Mouse (Mus musculus) hindbrain, embryonic 16.5 days (tissue): Measurements from ENCODE around the gene Syde2. TPM values are rescaled to one million over a fixed set of nuclear protein-coding genes. Genes with fewer than 3 reads are reported as not detected.
"Not testable (repeated sequence)": the region's sequence is repeated elsewhere in the genome, so short reads cannot be mapped to it uniquely, and the experiment has no call there.

Experiments
- ATAC-seq: fragments of 200-750 bp; cut with Nextera tagmentation; 2 replicates; pipeline ENCODE4 v1.8.0; 2017; ENCODE audit warnings: moderate TSS enrichment, moderate library complexity
- H3K27ac ChIP-seq: fragments of 300-500 bp; sonication (generic); 2 replicates; pipeline ENCODE4 v1.5.1; 2014; ENCODE audit warnings: low read depth, mild to moderate bottlenecking, control low read depth, low read length, moderate library complexity
- H3K27me3 ChIP-seq: fragments of 300-500 bp; sonication (generic); replicated peaks from 2 replicates; pipeline ENCODE4 v1.6.1; 2014; ENCODE audit warnings: low read length; ENCODE audit not compliant: control insufficient read depth, insufficient read depth
- H3K36me3 ChIP-seq: fragments of 300-500 bp; sonication (generic); 2 replicates; pipeline ENCODE4 v1.6.1; 2014; ENCODE audit warnings: mild to moderate bottlenecking, low read length, moderate library complexity, mixed read lengths; ENCODE audit not compliant: control insufficient read depth, insufficient read depth
- H3K4me1 ChIP-seq: fragments of 300-500 bp; sonication (generic); 2 replicates; pipeline ENCODE4 v1.6.1; 2014; ENCODE audit warnings: low read depth, low read length; ENCODE audit not compliant: control insufficient read depth, insufficient read depth
- H3K4me2 ChIP-seq: fragments of 300-500 bp; sonication (generic); 2 replicates; pipeline ENCODE4 v1.6.1; 2014; ENCODE audit warnings: mild to moderate bottlenecking, low read length, control low read depth, moderate library complexity
- H3K4me3 ChIP-seq: fragments of 300-500 bp; sonication (generic); 2 replicates; pipeline ENCODE4 v1.5.1; 2014; ENCODE audit warnings: mild to moderate bottlenecking, low read length, control low read depth, moderate library complexity
- H3K9ac ChIP-seq: fragments of 300-500 bp; sonication (generic); 2 replicates; pipeline ENCODE4 v1.6.1; 2014; ENCODE audit warnings: low read depth, mild to moderate bottlenecking, control low read depth, low read length, moderate library complexity
- H3K9me3 ChIP-seq: fragments of 300-500 bp; sonication (generic); 2 replicates; pipeline ENCODE4 v1.6.1; 2014; ENCODE audit warnings: mild to moderate bottlenecking, low read length, moderate library complexity; ENCODE audit not compliant: control insufficient read depth
- WGBS: fragments of 180-500 bp; shearing (Covaris S2); extraction: QIAGEN DNeasy Blood & Tissue Kit; methylation state at CpG from one replicate; pipeline ENCODE4 v1.1.7; 2014; 5-methylcytosine and 5-hydroxymethylcytosine counted together
- polyA plus RNA-seq: library from polyadenylated mRNA; unstranded; fragments of >200 nt; fragmentation: Nextera tagmentation; extraction: Ambion mirVana; gene quantifications from 2 replicates; pipeline ENCODE4 v1.2.1, GENCODE M21; 2015

Gene Syde2
- polyA plus RNA-seq, 1 experiment from 2014 or later: 0.28 TPM

DNA sequence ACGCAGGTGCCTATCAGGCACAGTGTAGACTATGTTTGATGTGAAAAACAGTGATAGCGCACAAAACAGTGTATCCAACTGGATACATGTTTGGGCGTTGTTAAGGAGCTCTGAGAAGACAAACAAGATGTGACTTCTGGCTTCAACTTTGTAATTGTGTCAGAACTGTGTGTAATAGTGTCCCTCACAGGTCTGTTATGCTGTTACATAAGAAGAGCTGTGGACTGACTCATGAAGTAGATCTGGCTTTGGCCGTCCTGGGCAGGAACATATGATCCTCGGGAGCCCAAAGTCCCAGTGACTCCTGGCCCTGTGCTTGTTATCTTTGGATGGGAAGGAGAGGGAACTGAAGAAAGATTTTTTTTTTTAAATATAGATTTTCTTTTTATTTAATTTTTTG lies 7.8 kb downstream of the Syde2 start:
- Histone ChIP-seq H3K4me3 (no peak overlapping the region), H3K9me3 (no peaks in the 10 kb centered on the region), H3K27me3 (no peaks in the 10 kb centered on the region), H3K36me3 (peaks cover 2% of the 10 kb centered on the region; the same call in 1 of the 2 replicates), H3K4me1 (no peaks in the 10 kb centered on the region), H3K4me2 (no peak overlapping the region), H3K27ac (no peak overlapping the region), H3K9ac (no peak overlapping the region)
- 85% methylated on average over 5 of the region's 5 CpGs for WGBS
- ATAC-seq: no peak

DNA sequence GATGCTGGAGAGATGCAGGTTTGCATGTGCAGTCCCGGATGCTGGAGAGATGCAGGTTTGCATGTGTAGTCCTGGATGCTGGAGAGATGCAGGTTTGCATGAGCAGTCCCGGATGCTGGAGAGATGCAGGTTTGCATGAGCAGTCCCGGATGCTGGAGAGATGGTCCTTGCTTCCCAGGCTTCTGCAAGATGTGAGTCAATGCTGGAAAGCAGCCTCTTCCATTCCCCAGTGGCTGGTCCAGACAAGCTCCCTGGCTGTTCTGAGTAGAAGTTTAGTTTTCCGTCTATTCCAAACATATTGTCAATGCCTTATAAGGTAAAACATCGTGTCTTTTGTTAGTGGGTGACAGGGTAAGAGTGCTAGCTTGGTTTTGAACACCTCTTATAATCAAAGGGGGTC lies 8.9 kb downstream of the Syde2 start:
- 87% methylated on average over 4 of the region's 5 CpGs for WGBS
- not testable (repeated sequence) for H3K27ac ChIP-seq, H3K9ac ChIP-seq, H3K27me3 ChIP-seq, H3K4me1 ChIP-seq, H3K4me2 ChIP-seq, H3K9me3 ChIP-seq, H3K4me3 ChIP-seq, H3K36me3 ChIP-seq, ATAC-seq

DNA sequence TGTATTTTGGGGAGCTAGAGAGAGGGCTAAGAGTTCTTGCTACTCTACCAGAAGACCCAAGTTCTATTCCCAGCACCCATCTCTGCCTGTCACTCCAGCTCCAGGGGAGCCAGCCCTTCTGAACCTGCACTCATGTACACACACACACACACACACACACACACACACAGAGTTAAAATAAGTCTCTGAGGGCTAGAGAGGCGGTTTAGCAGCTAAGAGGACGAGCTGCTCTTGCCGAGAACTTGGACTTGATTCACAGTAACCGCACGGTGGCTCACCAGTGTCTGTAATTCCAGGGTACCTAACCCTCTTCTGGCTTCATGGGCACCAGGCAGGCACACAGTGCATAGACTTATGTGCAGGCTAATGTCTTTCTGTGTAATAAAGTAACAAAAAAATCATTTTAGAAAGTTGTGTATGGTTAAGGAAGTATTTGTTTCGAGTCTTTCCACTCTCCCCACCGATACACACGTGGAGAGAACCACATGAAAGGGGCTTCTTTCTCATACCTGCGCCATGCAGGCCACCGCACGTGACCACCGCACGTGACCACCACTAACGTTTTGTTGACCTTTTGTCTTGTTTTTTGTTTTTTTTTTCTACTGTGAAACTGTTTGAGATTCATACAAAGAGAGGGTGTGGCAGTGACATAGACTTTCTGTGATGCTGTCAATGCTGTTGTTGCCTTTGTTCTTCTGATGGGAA lies 16.8 kb downstream of the Syde2 start:
- Histone ChIP-seq H3K4me2 (no peak overlapping the region), H3K4me3 (no peak overlapping the region), H3K27ac (no peak overlapping the region), H3K27me3 (no peaks in the 10 kb centered on the region), H3K36me3 (no peaks in the 10 kb centered on the region), H3K4me1 (no peaks in the 10 kb centered on the region), H3K9ac (no peak overlapping the region), H3K9me3 (no peaks in the 10 kb centered on the region)
- 91% methylated on average over 14 of the region's 14 CpGs for WGBS
- no peak for ATAC-seq

DNA sequence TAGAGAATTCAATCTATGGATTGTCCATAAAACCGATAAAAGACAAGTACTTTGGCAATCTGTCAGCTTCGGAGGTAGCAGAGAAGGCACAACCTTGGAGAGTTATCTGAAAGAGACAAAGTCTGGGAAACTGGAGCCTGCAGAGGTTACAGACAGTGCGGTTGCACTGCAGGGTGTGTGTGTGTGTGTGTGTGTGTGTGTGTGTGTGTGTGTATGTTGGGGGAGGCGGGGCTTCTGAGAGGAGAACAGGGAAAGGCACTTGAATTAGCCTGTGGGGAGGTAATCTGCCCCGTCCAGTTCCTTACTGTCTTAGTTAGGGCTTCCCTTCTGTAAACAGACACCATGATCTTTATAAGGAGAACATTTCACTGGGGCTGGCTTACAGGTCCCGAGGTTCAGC lies 20.2 kb downstream of the Syde2 start:
- Histone ChIP-seq H3K4me2 (no peak overlapping the region), H3K4me3 (no peak overlapping the region), H3K27me3 (no peaks in the 10 kb centered on the region), H3K36me3 (no peaks in the 10 kb centered on the region), H3K4me1 (no peaks in the 10 kb centered on the region), H3K9me3 (no peaks in the 10 kb centered on the region), H3K9ac (no peak overlapping the region), H3K27ac (no peak overlapping the region)
- ATAC-seq: no peak
- 90% methylated on average over 6 of the region's 6 CpGs for WGBS

DNA sequence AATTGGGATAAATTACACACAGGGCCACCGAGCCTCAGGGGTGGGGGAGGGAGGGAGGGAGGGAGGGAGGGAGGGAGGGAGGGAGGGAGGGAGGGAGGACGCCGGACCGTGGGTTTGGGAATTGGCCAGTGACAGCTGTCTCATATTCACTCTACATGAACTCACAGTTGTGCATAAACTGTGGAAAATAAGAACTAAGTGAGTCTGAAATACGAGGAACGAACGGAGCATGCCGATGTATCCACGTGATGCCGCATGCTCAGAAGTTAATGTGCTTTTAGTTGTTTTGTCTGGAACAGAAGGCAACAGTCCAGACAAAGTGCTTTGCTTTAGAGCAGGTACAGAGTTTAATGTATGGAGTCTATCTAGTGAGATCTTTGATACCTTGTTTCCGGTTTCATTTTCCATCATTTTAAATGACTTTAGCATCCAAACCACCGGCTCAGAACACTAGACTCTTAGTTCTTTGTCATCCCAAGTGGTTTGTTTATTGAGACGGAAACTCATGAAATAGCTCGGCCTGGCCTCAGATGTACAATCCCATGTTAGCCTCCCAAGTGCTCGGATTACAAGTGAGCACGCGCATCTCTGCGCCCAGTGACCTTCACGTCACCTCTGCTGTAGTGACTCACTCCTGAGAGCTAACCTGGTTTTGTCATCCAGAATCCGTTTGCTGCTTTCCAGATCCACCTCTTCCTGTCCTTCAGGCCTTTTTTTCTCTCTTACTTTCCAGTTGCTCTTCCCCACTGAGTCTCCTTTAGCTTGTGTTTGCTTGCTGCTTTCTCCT lies 22.4 kb downstream of the Syde2 start:
- Histone ChIP-seq H3K27me3 (no peaks in the 10 kb centered on the region), H3K4me2 (no peak overlapping the region), H3K27ac (no peak overlapping the region), H3K9me3 (no peaks in the 10 kb centered on the region), H3K4me1 (no peaks in the 10 kb centered on the region), H3K4me3 (no peak overlapping the region), H3K9ac (no peak overlapping the region), H3K36me3 (no peaks in the 10 kb centered on the region; the same call in 1 of the 2 replicates)
- 72% methylated on average over 19 of the region's 20 CpGs for WGBS
- ATAC-seq: no peak; the same call in 1 of the 2 replicates

DNA sequence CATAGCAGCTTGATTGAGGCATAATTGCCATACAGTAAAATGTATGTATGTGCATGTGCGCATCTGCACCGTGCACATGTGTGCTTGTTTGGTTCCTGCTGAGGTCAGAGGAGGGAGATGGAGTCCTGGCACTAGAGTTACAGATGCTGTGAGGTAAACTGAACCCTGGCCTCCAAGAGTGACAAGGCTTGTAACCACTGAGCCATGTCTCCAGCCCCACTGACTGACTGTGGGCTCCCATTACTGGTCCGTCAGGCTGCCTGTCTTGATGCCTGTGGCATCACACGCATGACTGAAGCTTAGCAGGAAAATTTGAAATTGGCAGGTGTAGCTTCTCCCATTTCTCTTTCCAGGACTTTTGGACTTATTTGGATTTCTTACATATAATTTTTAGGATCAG lies 23.1 kb downstream of the Syde2 start:
- no peaks in the 10 kb centered on the region for H3K9me3 ChIP-seq
- no peaks in the 10 kb centered on the region for H3K4me1 ChIP-seq
- no peak overlapping the region for H3K9ac ChIP-seq
- no peak overlapping the region for H3K4me2 ChIP-seq
- no peak overlapping the region for H3K27ac ChIP-seq
- no peak for ATAC-seq
- no peaks in the 10 kb centered on the region; the same call in 1 of the 2 replicates for H3K36me3 ChIP-seq
- no peaks in the 10 kb centered on the region for H3K27me3 ChIP-seq
- WGBS: 83% methylated on average over 4 of the region's 4 CpGs
- no peak overlapping the region for H3K4me3 ChIP-seq

DNA sequence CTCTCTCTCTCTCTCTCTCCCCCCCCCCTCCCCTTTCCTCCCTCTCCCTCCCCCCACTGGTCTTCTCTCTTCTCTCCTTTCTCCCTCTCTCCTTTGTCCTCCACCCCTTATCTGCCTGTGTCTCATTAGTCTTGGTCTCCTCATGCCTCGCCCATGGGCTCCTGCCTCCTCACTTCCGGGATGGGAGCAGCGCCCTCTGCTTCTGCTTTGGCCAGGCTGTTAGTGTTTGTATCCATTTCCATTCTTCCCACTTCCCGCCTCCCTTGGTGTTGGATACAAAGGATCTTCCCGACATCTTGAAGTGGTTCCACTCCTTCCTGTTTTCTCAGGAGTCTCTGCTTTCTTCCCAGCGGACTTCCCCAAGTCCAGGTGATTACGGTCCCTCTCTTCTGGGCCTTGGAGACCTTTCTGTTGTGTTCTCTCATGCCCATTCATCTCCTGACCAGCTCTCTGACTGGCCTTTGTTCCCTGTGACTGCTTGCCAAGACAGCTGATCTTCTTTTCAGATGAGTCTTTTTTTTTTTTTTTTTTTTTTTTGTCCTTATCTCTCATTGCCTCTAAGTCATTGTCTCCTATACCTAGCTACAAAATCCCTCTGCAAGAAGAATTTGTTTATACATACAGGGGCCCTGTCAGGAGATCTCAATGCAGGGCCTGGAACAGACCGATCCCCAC lies 24.0 kb downstream of the Syde2 start:
- Histone ChIP-seq H3K27ac (no peak overlapping the region), H3K9me3 (no peaks in the 10 kb centered on the region), H3K9ac (no peak overlapping the region), H3K4me3 (no peak overlapping the region), H3K36me3 (no peaks in the 10 kb centered on the region; the same call in 1 of the 2 replicates), H3K4me2 (no peak overlapping the region), H3K4me1 (no peaks in the 10 kb centered on the region), H3K27me3 (no peaks in the 10 kb centered on the region)
- ATAC-seq: no peak
- 63% methylated on average over 8 of the region's 8 CpGs for WGBS

DNA sequence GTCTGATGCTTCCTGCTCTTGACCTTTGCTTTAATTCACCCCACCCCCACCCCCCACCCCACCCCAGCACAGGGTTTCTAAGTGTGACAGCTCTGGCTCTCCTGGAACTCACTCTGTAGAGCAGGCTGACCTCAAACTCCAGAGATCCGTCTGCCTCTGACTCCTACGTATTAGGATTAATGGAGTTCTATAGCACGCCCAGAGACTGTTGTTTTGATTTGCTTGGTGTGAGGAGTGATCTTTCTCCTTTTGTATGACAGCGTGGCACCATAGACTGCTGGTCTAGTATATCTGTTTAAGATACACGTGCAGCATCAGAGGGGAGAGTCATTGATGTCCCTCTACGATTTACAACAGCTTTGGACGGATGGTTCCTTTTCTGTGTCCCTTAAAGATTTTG lies 25.8 kb downstream of the Syde2 start:
- H3K27ac ChIP-seq: no peak overlapping the region
- no peak overlapping the region for H3K4me3 ChIP-seq
- no peaks in the 10 kb centered on the region for H3K9me3 ChIP-seq
- 91% methylated on average over 7 of the region's 7 CpGs for WGBS
- ATAC-seq: no peak
- no peak overlapping the region for H3K9ac ChIP-seq
- H3K4me2 ChIP-seq: no peak overlapping the region
- H3K4me1 ChIP-seq: no peaks in the 10 kb centered on the region
- H3K36me3 ChIP-seq: no peaks in the 10 kb centered on the region; the same call in 1 of the 2 replicates
- H3K27me3 ChIP-seq: no peaks in the 10 kb centered on the region

DNA sequence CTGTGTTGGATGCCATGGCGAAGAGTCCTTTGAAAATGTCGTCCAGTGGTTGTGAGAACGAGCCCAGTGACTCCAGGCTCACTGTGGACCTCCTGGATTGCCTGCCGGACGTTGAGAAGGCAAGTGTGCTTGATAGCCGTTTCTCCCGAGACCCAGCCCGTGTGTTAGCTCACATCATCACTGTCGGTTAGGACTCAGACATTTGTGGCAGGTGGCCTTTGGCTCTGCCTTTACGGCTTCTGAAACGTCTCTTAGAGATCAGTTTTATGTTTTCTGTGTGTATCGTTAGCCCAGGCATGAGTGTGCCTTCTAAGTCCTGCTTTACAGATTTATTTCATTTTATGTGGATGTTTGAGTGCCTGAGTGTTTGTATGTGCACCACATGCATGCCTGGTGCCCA lies 26.7 kb downstream of the Syde2 start:
- ATAC-seq: no peak
- Histone ChIP-seq H3K27ac (no peak overlapping the region), H3K4me2 (no peak overlapping the region), H3K9me3 (no peaks in the 10 kb centered on the region), H3K4me3 (no peak overlapping the region), H3K27me3 (no peaks in the 10 kb centered on the region), H3K9ac (no peak overlapping the region), H3K36me3 (no peaks in the 10 kb centered on the region; the same call in 1 of the 2 replicates), H3K4me1 (no peaks in the 10 kb centered on the region)
- 97% methylated on average over 12 of the region's 12 CpGs for WGBS
